Mouse (Mus musculus): ENCODE measurements around the gene Cplx2.

- TF ChIP-seq CTCF (IDR thresholded peaks at IDR 0.05; ENCODE audit: extremely low read depth, insufficient read depth, insufficient read length, insufficient replicate concordance) (no peak), POLR2A (IDR thresholded peaks at IDR 0.05; ENCODE audit: low read depth, low read length) (no peak)
Observed at GRCm38 (mm10) chr13:54403224-54404070, 32.3 kb downstream of the Cplx2 start.

Data from spleen, adult 2 months (tissue).